22 mouse cellular contexts compared by ENCODE assay signal in the genomic region with DNA sequence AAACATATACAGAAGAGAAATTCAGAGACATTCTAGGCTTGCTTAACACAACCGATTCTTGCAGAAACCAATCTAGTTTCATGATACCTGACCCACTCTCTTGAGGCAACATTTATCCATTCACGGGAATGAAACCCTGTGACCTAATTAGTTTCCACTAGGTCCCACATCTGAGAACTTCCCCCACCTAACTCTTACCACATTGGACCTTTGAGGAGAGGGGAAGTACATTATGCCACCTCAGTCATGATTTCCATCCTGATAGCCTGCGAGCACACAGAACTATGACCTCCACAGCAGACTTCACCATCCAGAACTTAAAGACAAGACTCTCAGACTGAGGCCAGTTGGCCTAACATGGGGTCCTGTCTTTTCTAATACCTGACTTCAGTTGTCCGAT.
DNase-seq lines count a peak whose midpoint lies in the region; ATAC-seq and TF ChIP-seq lines count a peak whose summit lies in the region.
"Had no signal": no experiment of that assay in that cellular context is flagged by ENCODE, and none has a peak within 500 bp of the region (broad histone marks: within the 10 kb centered on the region; RNA-seq: fewer than 3 reads in every experiment).

No protein-coding gene starts in this region.

- H3K4me1 ChIP-seq in intestine, embryonic 14.5 days (replicated peaks; ENCODE audit: control insufficient read depth, insufficient read depth, low read length): no peaks in the 10 kb centered on the region
- H3K4me1 ChIP-seq in intestine, postnatal 0 days (replicated peaks; ENCODE audit: control insufficient read depth, insufficient read depth, low read length): no peaks in the 10 kb centered on the region
- H3K4me1 ChIP-seq in forebrain, embryonic 15.5 days: no peaks in the 10 kb centered on the region
- H3K4me1 ChIP-seq: embryonic facial prominence, embryonic 10.5 days; forebrain, embryonic 13.5 days; heart, embryonic 10.5 days; heart, embryonic 15.5 days; hindbrain, embryonic 10.5 days; kidney, embryonic 15.5 days had no signal

- no peak overlapping the region for H3K27ac ChIP-seq in intestine, embryonic 14.5 days (ENCODE audit: low read depth)
- no peak overlapping the region for H3K27ac ChIP-seq in intestine, postnatal 0 days (ENCODE audit: low read depth, low read length)
- H3K27ac ChIP-seq in forebrain, embryonic 15.5 days (replicated peaks): no peak overlapping the region
- H3K27ac ChIP-seq: embryonic facial prominence, embryonic 10.5 days; forebrain, embryonic 13.5 days; heart, embryonic 10.5 days; heart, embryonic 15.5 days; hindbrain, embryonic 10.5 days; hindbrain, embryonic 14.5 days; kidney, embryonic 15.5 days had no signal

- intact Hi-C loops in gastrocnemius, postnatal 14 days (cut with DNase I; ENCODE audit: low total_unique reads): no loop called here

- no peaks in the 10 kb centered on the region for H3K27me3 ChIP-seq in intestine, embryonic 14.5 days (replicated peaks; ENCODE audit: control insufficient read depth, insufficient read depth, low read length)
- H3K27me3 ChIP-seq in intestine, postnatal 0 days (replicated peaks; ENCODE audit: control insufficient read depth, insufficient read depth, low read length): no peaks in the 10 kb centered on the region
- no peaks in the 10 kb centered on the region for H3K27me3 ChIP-seq in forebrain, embryonic 15.5 days
- H3K27me3 ChIP-seq: forebrain, embryonic 13.5 days; heart, embryonic 15.5 days; kidney, embryonic 15.5 days had no signal

- no peaks in the 10 kb centered on the region for H3K9me3 ChIP-seq in intestine, embryonic 14.5 days (ENCODE audit: control insufficient read depth, low read length)
- no peaks in the 10 kb centered on the region for H3K9me3 ChIP-seq in intestine, postnatal 0 days (ENCODE audit: control insufficient read depth)
- no peaks in the 10 kb centered on the region for H3K9me3 ChIP-seq in forebrain, embryonic 15.5 days
- H3K9me3 ChIP-seq: embryonic facial prominence, embryonic 10.5 days; forebrain, embryonic 13.5 days; heart, embryonic 10.5 days; heart, embryonic 15.5 days; hindbrain, embryonic 10.5 days; kidney, embryonic 15.5 days had no signal

- peak; percentile 23 for DNase-seq in intestine, embryonic 14.5 days (ENCODE audit: low spot score)
- DNase-seq in heart, adult 18-20 months: no peak
- no peak for DNase-seq in gastrocnemius, postnatal 14 days
- DNase-seq: adrenal gland, postnatal 14 days; cerebellum, adult 18-20 months; cerebellum, adult 9-11 months; cerebellum, postnatal 36 days; heart, postnatal 14 days; kidney, adult 2 months had no signal

- 88% methylated on average over 4 of the region's 4 CpGs for WGBS in intestine, embryonic 14.5 days
- 88% methylated on average over 4 of the region's 4 CpGs for WGBS in intestine, postnatal 0 days
- 97% methylated on average over 4 of the region's 4 CpGs for WGBS in forebrain, embryonic 15.5 days

- TF ChIP-seq CTCF in intestine, postnatal 0 days (IDR thresholded peaks at IDR 0.05; ENCODE audit: low read depth): no peak

- no peak overlapping the region for H3K4me3 ChIP-seq in intestine, embryonic 14.5 days (ENCODE audit: low read depth, low read length)
- H3K4me3 ChIP-seq in intestine, postnatal 0 days (ENCODE audit: low read depth, low read length): no peak overlapping the region
- no peak overlapping the region for H3K4me3 ChIP-seq in forebrain, embryonic 15.5 days
- H3K4me3 ChIP-seq: embryonic facial prominence, embryonic 10.5 days; forebrain, embryonic 13.5 days; heart, embryonic 10.5 days; heart, embryonic 15.5 days; hindbrain, embryonic 10.5 days; kidney, embryonic 15.5 days had no signal

- no peak overlapping the region for H3K9ac ChIP-seq in intestine, embryonic 14.5 days (ENCODE audit: low read length)
- no peak overlapping the region for H3K9ac ChIP-seq in intestine, postnatal 0 days (ENCODE audit: low read depth, low read length)
- no peak overlapping the region for H3K9ac ChIP-seq in forebrain, embryonic 15.5 days (replicated peaks)
- H3K9ac ChIP-seq: forebrain, embryonic 13.5 days; heart, embryonic 15.5 days; hindbrain, embryonic 14.5 days; kidney, embryonic 15.5 days had no signal

- no peak for ATAC-seq in intestine, embryonic 14.5 days (replicated peaks; ENCODE audit: low FRiP score, low TSS enrichment, low read depth)
- ATAC-seq in intestine, postnatal 0 days: no peak
- peak; percentile 90 for ATAC-seq in granulocyte monocyte progenitor cell, adult 5-6 weeks (replicated peaks; ENCODE audit: poor library complexity, severe bottlenecking)
- ATAC-seq in megakaryocyte, adult 5-6 weeks (ENCODE audit: poor library complexity, severe bottlenecking): peak; percentile 94
- no peak for ATAC-seq in forebrain, embryonic 15.5 days (replicated peaks)
- ATAC-seq: activated CD4-positive, CD25-positive, alpha-beta regulatory T cell, adult 4 months; forebrain, embryonic 13.5 days; Patski had no signal

- H3K4me2 ChIP-seq in intestine, embryonic 14.5 days (ENCODE audit: low read length): no peak overlapping the region
- no peak overlapping the region for H3K4me2 ChIP-seq in intestine, postnatal 0 days (replicated peaks; ENCODE audit: low read depth)
- H3K4me2 ChIP-seq in forebrain, embryonic 15.5 days (replicated peaks): no peak overlapping the region
- H3K4me2 ChIP-seq: forebrain, embryonic 13.5 days; heart, embryonic 15.5 days; hindbrain, embryonic 14.5 days; kidney, embryonic 15.5 days had no signal

- H3K36me3 ChIP-seq in intestine, embryonic 14.5 days (ENCODE audit: control insufficient read depth, insufficient read depth, low read length): no peaks in the 10 kb centered on the region
- H3K36me3 ChIP-seq in intestine, postnatal 0 days (ENCODE audit: control insufficient read depth, insufficient read depth): no peaks in the 10 kb centered on the region
- no peaks in the 10 kb centered on the region for H3K36me3 ChIP-seq in forebrain, embryonic 15.5 days
- H3K36me3 ChIP-seq: embryonic facial prominence, embryonic 10.5 days; heart, embryonic 10.5 days; heart, embryonic 15.5 days; hindbrain, embryonic 10.5 days; kidney, embryonic 15.5 days had no signal

Comparison
In these comparisons a context has a peak if more than half of its experiments do, and no peak if none do; other contexts are left out.
1. ATAC-seq: peak in granulocyte monocyte progenitor cell, adult 5-6 weeks (single experiment) and megakaryocyte, adult 5-6 weeks (single experiment); none in intestine, embryonic 14.5 days (single experiment), intestine, postnatal 0 days (single experiment) and forebrain, embryonic 15.5 days (single experiment).